ENCODE assay signal across 8 mouse cellular contexts in genomic region chr10:81415549-81416310, GRCm38 (mm10). TPM values are rescaled to one million over a fixed set of nuclear protein-coding genes. Genes with fewer than 3 reads are reported as not detected.
DNase-seq lines count a peak whose midpoint lies in the region; ATAC-seq and TF ChIP-seq lines count a peak whose summit lies in the region.

No protein-coding gene starts in this region.

- no peak for TF ChIP-seq POLR2A in olfactory bulb, adult 2 months (IDR thresholded peaks at IDR 0.05; ENCODE audit: insufficient read depth, low read depth, low read length)

- H3K27me3 ChIP-seq in lung, embryonic 15.5 days: no peaks in the 10 kb centered on the region
- no peaks in the 10 kb centered on the region for H3K27me3 ChIP-seq in heart, embryonic 13.5 days (replicated peaks)

- no peak for TF ChIP-seq CTCF in olfactory bulb, adult 2 months (IDR thresholded peaks at IDR 0.05; ENCODE audit: insufficient read depth, low read depth, low read length)

- H3K4me3 ChIP-seq in lung, embryonic 15.5 days: no peak overlapping the region
- H3K4me3 ChIP-seq in heart, embryonic 13.5 days: no peak overlapping the region
- no peak overlapping the region for H3K4me3 ChIP-seq in olfactory bulb, adult 2 months (ENCODE audit: insufficient read depth, low read depth, low read length)

- H3K36me3 ChIP-seq in lung, embryonic 15.5 days: peaks cover 10% of the 10 kb centered on the region
- peaks cover 42% of the 10 kb centered on the region for H3K36me3 ChIP-seq in heart, embryonic 13.5 days

- no peak for ATAC-seq in lung, embryonic 15.5 days (ENCODE audit: borderline replicate concordance, extremely low read depth, low FRiP score, low TSS enrichment)
- ATAC-seq in heart, embryonic 13.5 days (ENCODE audit: extremely low read depth, insufficient number of reproducible peaks, low FRiP score, low TSS enrichment): no peak

- H3K9me3 ChIP-seq in lung, embryonic 15.5 days: no peaks in the 10 kb centered on the region
- no peaks in the 10 kb centered on the region for H3K9me3 ChIP-seq in heart, embryonic 13.5 days

- H3K27ac ChIP-seq in lung, embryonic 15.5 days: peak overlapping the region; percentile 98
- peak overlapping the region; percentile 61; the same call in 1 of the 2 replicates for H3K27ac ChIP-seq in heart, embryonic 13.5 days (replicated peaks)
- H3K27ac ChIP-seq in olfactory bulb, adult 2 months (ENCODE audit: insufficient read depth, low read depth, low read length): peak overlapping the region; percentile 75

- 57% methylated on average over 17 of the region's 17 CpGs for WGBS in lung, embryonic 15.5 days
- WGBS in heart, embryonic 13.5 days: 67% methylated on average over 17 of the region's 17 CpGs
- 66% methylated on average over 17 of the region's 17 CpGs for WGBS in olfactory bulb, adult 2 months

- peak; percentile 21 for DNase-seq in adrenal gland, postnatal 14 days
- no peak for DNase-seq in adrenal gland, adult 8-10 months
- DNase-seq in lung, postnatal 36 days: no peak
- no peak for DNase-seq in layer of hippocampus, adult 11-12 months (ENCODE audit: low spot score)
- no peak for DNase-seq in layer of hippocampus, postnatal 36 days

- no peak overlapping the region for H3K9ac ChIP-seq in lung, embryonic 15.5 days
- H3K9ac ChIP-seq in heart, embryonic 13.5 days: peak overlapping the region; percentile 71

- peaks cover 96% of the 10 kb centered on the region for H3K4me1 ChIP-seq in lung, embryonic 15.5 days
- H3K4me1 ChIP-seq in heart, embryonic 13.5 days: peaks cover 88% of the 10 kb centered on the region
- peaks cover 97% of the 10 kb centered on the region for H3K4me1 ChIP-seq in olfactory bulb, adult 2 months (ENCODE audit: control insufficient read depth, insufficient read depth, low read length)

- H3K4me2 ChIP-seq in lung, embryonic 15.5 days: no peak overlapping the region
- no peak overlapping the region for H3K4me2 ChIP-seq in heart, embryonic 13.5 days

RNA-seq across cellular contexts. Expression of gene Smim24, which starts 22.9 kb away (rescaled TPM):
- 0.94 and 1.9 TPM in 2 replicates for total RNA-seq in adrenal gland, postnatal 14 days (2021)
- total RNA-seq in adrenal gland, adult 8-10 months (2022): 1 to 10 TPM in 2 of 4 experiments, under 1 TPM in 2; 0.78 to 2.0 (median 0.96) TPM
- polyA plus RNA-seq in lung, embryonic 15.5 days (2015; fragmentation: Nextera tagmentation; extraction: Ambion mirVana): 4.4 TPM in 2 replicates
- 2.7 and 3.1 TPM in 2 replicates for polyA plus RNA-seq in heart, embryonic 13.5 days (2015; fragmentation: Nextera tagmentation; extraction: Ambion mirVana)
- not detected in 2 replicates for polyA plus RNA-seq in olfactory bulb, adult 2 months (2012; ENCODE audit: insufficient read depth, insufficient read length, low replicate concordance, missing spikeins)
- 1 to 10 TPM; 1.6 to 1.7 TPM for total RNA-seq in layer of hippocampus, postnatal 36 days (2021)

RNA-seq across cellular contexts. Expression of gene Gm48552, which starts 26.9 kb away (rescaled TPM):
- total RNA-seq in adrenal gland, postnatal 14 days (2021): 0.64 and 2.1 TPM in 2 replicates
- 1 to 10 TPM; 2.0 to 4.2 (median 2.6) TPM for total RNA-seq in adrenal gland, adult 8-10 months (2022)
- 0.45 and 2.3 TPM in 2 replicates for polyA plus RNA-seq in lung, embryonic 15.5 days (2015; fragmentation: Nextera tagmentation; extraction: Ambion mirVana)
- polyA plus RNA-seq in heart, embryonic 13.5 days (2015; fragmentation: Nextera tagmentation; extraction: Ambion mirVana): 0.82 and 1.1 TPM in 2 replicates
- not detected in 2 replicates for polyA plus RNA-seq in olfactory bulb, adult 2 months (2012; ENCODE audit: insufficient read depth, insufficient read length, low replicate concordance, missing spikeins)
- 1 to 10 TPM; 4.5 to 7.1 TPM for total RNA-seq in layer of hippocampus, postnatal 36 days (2021)

RNA-seq across cellular contexts. Expression of gene Gm48551, which starts 31.5 kb away (rescaled TPM):
- total RNA-seq in adrenal gland, postnatal 14 days (2021): 0.48 and 1.6 TPM in 2 replicates
- total RNA-seq in adrenal gland, adult 8-10 months (2022): 1 to 10 TPM in 2 of 4 experiments, under 1 TPM in 2; 0.65 to 2.9 (median 1.0) TPM
- 1.6 and 2.7 TPM in 2 replicates for polyA plus RNA-seq in lung, embryonic 15.5 days (2015; fragmentation: Nextera tagmentation; extraction: Ambion mirVana)
- polyA plus RNA-seq in heart, embryonic 13.5 days (2015; fragmentation: Nextera tagmentation; extraction: Ambion mirVana): 2.1 and 2.3 TPM in 2 replicates
- not detected in 2 replicates for polyA plus RNA-seq in olfactory bulb, adult 2 months (2012; ENCODE audit: insufficient read depth, insufficient read length, low replicate concordance, missing spikeins)
- 1 to 10 TPM; 4.0 to 6.6 TPM for total RNA-seq in layer of hippocampus, postnatal 36 days (2021)

RNA-seq across cellular contexts. Expression of gene Dohh, which starts 31.5 kb away (rescaled TPM):
- 52.6 and 55.6 TPM in 2 replicates for total RNA-seq in adrenal gland, postnatal 14 days (2021)
- total RNA-seq in adrenal gland, adult 8-10 months (2022): 10 to 100 TPM; 49.8 to 60.2 (median 55.0) TPM
- polyA plus RNA-seq in lung, embryonic 15.5 days (2015; fragmentation: Nextera tagmentation; extraction: Ambion mirVana): 75.9 and 79.8 TPM in 2 replicates
- 69.7 and 73.6 TPM in 2 replicates for polyA plus RNA-seq in heart, embryonic 13.5 days (2015; fragmentation: Nextera tagmentation; extraction: Ambion mirVana)
- polyA plus RNA-seq in olfactory bulb, adult 2 months (2012; ENCODE audit: insufficient read depth, insufficient read length, low replicate concordance, missing spikeins): not detected in 2 replicates
- 10 to 100 TPM; 72.5 to 76.9 TPM for total RNA-seq in layer of hippocampus, postnatal 36 days (2021)

RNA-seq across cellular contexts. Expression of gene Fzr1, which starts 37.4 kb away (rescaled TPM):
- 40.5 and 43.3 TPM in 2 replicates for total RNA-seq in adrenal gland, postnatal 14 days (2021)
- total RNA-seq in adrenal gland, adult 8-10 months (2022): 10 to 100 TPM; 47.1 to 52.7 (median 49.9) TPM
- polyA plus RNA-seq in lung, embryonic 15.5 days (2015; fragmentation: Nextera tagmentation; extraction: Ambion mirVana): 110 and 115 TPM in 2 replicates
- polyA plus RNA-seq in heart, embryonic 13.5 days (2015; fragmentation: Nextera tagmentation; extraction: Ambion mirVana): 72.2 and 78.1 TPM in 2 replicates
- not detected in 2 replicates for polyA plus RNA-seq in olfactory bulb, adult 2 months (2012; ENCODE audit: insufficient read depth, insufficient read length, low replicate concordance, missing spikeins)
- total RNA-seq in layer of hippocampus, postnatal 36 days (2021): 10 to 100 TPM; 61.5 to 68.9 TPM
